16 mouse cellular contexts compared by ENCODE assay signal in genomic region chr4:34637386-34637785, GRCm38 (mm10).
"Had no signal": no experiment of that assay in that cellular context is flagged by ENCODE, and none has a peak within 500 bp of the region (broad histone marks: within the 10 kb centered on the region; RNA-seq: fewer than 3 reads in every experiment).

No protein-coding gene starts in this region.

- H3K27ac ChIP-seq: neural tube, embryonic 13.5 days; neural tube, embryonic 15.5 days; stomach, embryonic 15.5 days; stomach, postnatal 0 days had no signal

- H3K4me1 ChIP-seq: neural tube, embryonic 13.5 days; neural tube, embryonic 15.5 days; stomach, embryonic 15.5 days had no signal

- H3K4me3 ChIP-seq: neural tube, embryonic 13.5 days; neural tube, embryonic 15.5 days; stomach, embryonic 15.5 days had no signal

- DNase-seq: retina, postnatal 1 day; right cerebral cortex, adult 18-20 months; right cerebral cortex, postnatal 14 days; right cerebral cortex, postnatal 25 days; right cerebral cortex, postnatal 4 days; spleen, adult 18-20 months; thymus, adult 18-20 months; thymus, adult 2 months; thymus, postnatal 14 days; thymus, postnatal 25 days; thymus, postnatal 36 days; thymus, postnatal 4 days had no signal

- H3K9me3 ChIP-seq: neural tube, embryonic 13.5 days; neural tube, embryonic 15.5 days; stomach, embryonic 15.5 days had no signal

- H3K27me3 ChIP-seq: neural tube, embryonic 13.5 days; neural tube, embryonic 15.5 days; stomach, embryonic 15.5 days had no signal
